Mouse (Mus musculus) E14TG2a.4 (cell line): ENCODE data around the gene Smok2b.

Experiments
- CTCF ChIP-seq: conservative IDR thresholded peaks from 2 replicates; pipeline ENCODE4 v1.5.1; 2014; ENCODE audit warnings: low read length
- NANOG ChIP-seq: IDR thresholded peaks from 2 replicates; pipeline ENCODE4 v1.6.1; 2014; ENCODE audit warnings: borderline replicate concordance, low read length, mixed read lengths

DNA sequence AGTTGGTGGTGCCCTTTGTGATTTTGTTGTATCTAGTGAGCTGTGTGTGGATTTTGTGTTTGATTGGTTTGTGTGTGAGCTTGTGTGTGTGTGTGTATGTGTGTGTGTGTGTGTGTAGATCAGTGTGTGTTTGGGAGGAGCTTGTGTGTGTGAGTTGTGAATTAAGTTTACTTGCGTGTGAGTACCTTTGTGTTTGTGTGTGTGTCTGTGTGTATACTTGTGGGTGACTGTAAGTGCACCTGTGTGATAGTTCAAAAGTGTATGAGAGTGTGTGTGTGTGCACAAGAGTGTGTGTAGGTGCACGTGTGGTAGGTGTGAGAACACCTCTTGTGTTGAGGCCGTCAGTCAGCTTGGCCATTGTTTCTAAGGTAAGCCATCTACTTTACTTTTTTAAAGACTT, 9.2 kb upstream of the Smok2b start, which contains the start of gene Smok2a:
- TF ChIP-seq CTCF = no peak
- TF ChIP-seq NANOG = no peak
